Mouse (Mus musculus) ES-E14 (cell line): ENCODE measurements around the gene Rtp2.

Experiments
- CHD2 ChIP-seq: IDR thresholded peaks from 2 replicates; pipeline ENCODE4 v1.6.1; 2014; ENCODE audit warnings: mild to moderate bottlenecking, low read depth, low read length, inconsistent platforms
- HCFC1 ChIP-seq: IDR thresholded peaks from 2 replicates; pipeline ENCODE4 v1.6.1; 2012; ENCODE audit warnings: low read length, inconsistent platforms, borderline replicate concordance; ENCODE audit not compliant: insufficient read depth
- MAFK ChIP-seq: IDR thresholded peaks from 2 replicates; pipeline ENCODE4 v1.6.1; 2014; ENCODE audit warnings: mild to moderate bottlenecking, low read depth, low read length, inconsistent platforms; ENCODE audit not compliant: insufficient read depth
- ZC3H11A ChIP-seq: IDR thresholded peaks from 2 replicates; pipeline ENCODE4 v1.6.1; 2012; ENCODE audit warnings: low read depth, mild to moderate bottlenecking, inconsistent platforms, low read length, borderline replicate concordance
- ZNF384 ChIP-seq: IDR thresholded peaks from 2 replicates; pipeline ENCODE4 v1.6.1; 2012; ENCODE audit warnings: low read depth, low read length, inconsistent platforms

DNA sequence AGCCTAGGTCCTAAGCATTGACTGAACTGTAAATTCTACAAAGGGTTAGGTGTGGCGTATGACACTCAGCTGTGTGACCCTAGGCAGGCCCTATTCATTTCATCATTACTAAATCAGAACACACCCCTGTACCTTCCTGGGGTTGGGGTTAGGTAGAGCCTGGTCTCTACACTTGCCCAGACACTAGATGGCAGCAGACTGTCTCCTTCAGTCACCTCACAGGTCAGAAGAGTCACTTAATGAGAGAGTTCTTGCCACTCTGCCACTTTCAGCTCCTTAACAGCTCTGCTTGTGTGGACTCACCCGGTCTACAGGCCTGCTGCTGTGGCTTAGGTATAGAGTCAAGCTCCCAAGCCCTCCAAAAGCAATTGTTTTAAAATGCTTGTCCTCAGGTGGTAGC lies 30.2 kb upstream of the Rtp2 start:
- no peak for TF ChIP-seq ZNF384
- TF ChIP-seq CHD2: no peak
- TF ChIP-seq ZC3H11A: no peak
- TF ChIP-seq MAFK: no peak
- no peak for TF ChIP-seq HCFC1
